21 mouse cellular contexts compared by ENCODE assay signal in the genomic region with DNA sequence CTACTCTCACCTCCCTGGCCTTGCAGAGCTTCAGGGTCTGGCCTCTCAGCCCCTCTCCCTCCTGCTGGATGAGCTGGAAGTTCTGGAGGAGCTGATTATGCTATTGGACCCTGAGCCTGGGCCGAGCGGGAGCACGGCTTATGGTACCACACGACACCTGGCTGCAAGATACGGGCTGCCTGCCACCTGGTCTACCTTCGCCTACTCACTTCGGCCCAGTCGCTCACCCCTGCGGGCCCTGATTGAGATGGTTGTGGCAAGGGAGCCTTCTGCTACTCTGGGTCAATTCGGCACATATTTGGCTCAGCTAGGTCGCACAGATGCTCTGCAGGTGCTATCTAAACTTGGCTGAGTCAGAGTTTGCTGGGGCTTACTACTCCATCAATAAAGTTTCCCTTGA. TPM values are rescaled to one million over a fixed set of nuclear protein-coding genes. Genes with fewer than 3 reads are reported as not detected.
DNase-seq lines count a peak whose midpoint lies in the region; ATAC-seq and TF ChIP-seq lines count a peak whose summit lies in the region.
"Had no signal": no experiment of that assay in that cellular context is flagged by ENCODE, and none has a peak within 500 bp of the region (broad histone marks: within the 10 kb centered on the region; RNA-seq: fewer than 3 reads in every experiment).

No protein-coding gene starts in this region.

- no peaks in the 10 kb centered on the region for H3K27me3 ChIP-seq in E14TG2a.4 (ENCODE audit: insufficient read depth, low read length)
- H3K27me3 ChIP-seq: embryonic facial prominence, embryonic 13.5 days; embryonic facial prominence, embryonic 15.5 days; forebrain, embryonic 12.5 days had no signal

- no peak for ATAC-seq in cerebellum, adult (ENCODE audit: insufficient number of reproducible peaks, low FRiP score, low TSS enrichment)
- ATAC-seq: forebrain, embryonic 14.5 days; forebrain, embryonic 16.5 days had no signal

- peak; percentile 29 for DNase-seq in cerebellum, adult 9-10 months
- no peak for DNase-seq in gastrocnemius, postnatal 36 days
- DNase-seq in urinary bladder, adult 2 months (ENCODE audit: low spot score): no peak
- DNase-seq: adrenal gland, adult 2 months; adrenal gland, postnatal 10 days; adrenal gland, postnatal 36 days; cerebellum, adult 11-12 months; cerebellum, adult 2 months; cerebellum, adult 9-11 months; cerebellum, postnatal 14 days; cerebellum, postnatal 36 days; embryo, embryonic 11 days had no signal

- no peak for TF ChIP-seq CTCF in E14TG2a.4 (conservative IDR thresholded peaks at IDR 0.05; ENCODE audit: low read length)

- no peaks in the 10 kb centered on the region for H3K9me3 ChIP-seq in E14TG2a.4 (ENCODE audit: low read length)
- H3K9me3 ChIP-seq: embryonic facial prominence, embryonic 13.5 days; embryonic facial prominence, embryonic 15.5 days; forebrain, embryonic 10.5 days; forebrain, embryonic 12.5 days had no signal

- H3K36me3 ChIP-seq in E14TG2a.4 (ENCODE audit: insufficient read depth, low read length): peaks cover 82% of the 10 kb centered on the region

- H3K4me3 ChIP-seq in E14TG2a.4 (replicated peaks; ENCODE audit: low read length): peak overlapping the region; percentile 1; the same call in 1 of the 2 replicates
- H3K4me3 ChIP-seq: embryonic facial prominence, embryonic 13.5 days; embryonic facial prominence, embryonic 15.5 days; erythroblast, embryonic 14.5 days; forebrain, embryonic 10.5 days; forebrain, embryonic 12.5 days had no signal

- peaks cover 46% of the 10 kb centered on the region for H3K4me1 ChIP-seq in E14TG2a.4 (replicated peaks; ENCODE audit: low read depth, low read length)

- intact Hi-C loops in gastrocnemius, postnatal 36 days (cut with DNase I): no loop called here

RNA-seq across cellular contexts. Expression of a gene that starts 2.3 kb away (rescaled TPM):
- total RNA-seq in gastrocnemius, postnatal 36 days (2021): under 1 TPM in 1 of 2 experiments, not detected in 1; 0.38 TPM
- polyA plus RNA-seq in urinary bladder, adult 2 months (2012; rRNA removed): 3.6 and 4.9 TPM in 2 replicates

RNA-seq across cellular contexts. Expression of a gene that starts 4.1 kb away (rescaled TPM):
- total RNA-seq in gastrocnemius, postnatal 36 days (2021): 10 to 100 TPM; 95.1 to 99.1 TPM
- polyA plus RNA-seq in urinary bladder, adult 2 months (2012; rRNA removed): 151 and 174 TPM in 2 replicates

RNA-seq across cellular contexts. Expression of a gene that starts 4.4 kb away (rescaled TPM):
- total RNA-seq in gastrocnemius, postnatal 36 days (2021): 1 to 10 TPM; 1.8 TPM
- 2.8 and 5.1 TPM in 2 replicates for polyA plus RNA-seq in urinary bladder, adult 2 months (2012; rRNA removed)

RNA-seq across cellular contexts. Expression of a gene that starts 4.5 kb away (rescaled TPM):
- total RNA-seq in gastrocnemius, postnatal 36 days (2021): 10 to 100 TPM; 51.8 to 52.3 TPM
- 69.1 and 74.1 TPM in 2 replicates for polyA plus RNA-seq in urinary bladder, adult 2 months (2012; rRNA removed)

RNA-seq across cellular contexts. Expression of a gene that starts 7.9 kb away (rescaled TPM):
- 10 to 100 TPM in 1 of 2 experiments, 1 to 10 TPM in 1; 9.6 to 12.4 TPM for total RNA-seq in gastrocnemius, postnatal 36 days (2021)
- polyA plus RNA-seq in urinary bladder, adult 2 months (2012; rRNA removed): 33.8 and 36.5 TPM in 2 replicates
